Mouse (Mus musculus): ENCODE results near the gene Hsf2bp. TPM values are rescaled to one million over a fixed set of nuclear protein-coding genes. Genes with fewer than 3 reads are reported as not detected.

Gene Hsf2bp
- polyA plus RNA-seq (2014; fragmentation: Nextera tagmentation; extraction: Ambion mirVana): 0.32 and 0.59 TPM in 2 replicates

DNA sequence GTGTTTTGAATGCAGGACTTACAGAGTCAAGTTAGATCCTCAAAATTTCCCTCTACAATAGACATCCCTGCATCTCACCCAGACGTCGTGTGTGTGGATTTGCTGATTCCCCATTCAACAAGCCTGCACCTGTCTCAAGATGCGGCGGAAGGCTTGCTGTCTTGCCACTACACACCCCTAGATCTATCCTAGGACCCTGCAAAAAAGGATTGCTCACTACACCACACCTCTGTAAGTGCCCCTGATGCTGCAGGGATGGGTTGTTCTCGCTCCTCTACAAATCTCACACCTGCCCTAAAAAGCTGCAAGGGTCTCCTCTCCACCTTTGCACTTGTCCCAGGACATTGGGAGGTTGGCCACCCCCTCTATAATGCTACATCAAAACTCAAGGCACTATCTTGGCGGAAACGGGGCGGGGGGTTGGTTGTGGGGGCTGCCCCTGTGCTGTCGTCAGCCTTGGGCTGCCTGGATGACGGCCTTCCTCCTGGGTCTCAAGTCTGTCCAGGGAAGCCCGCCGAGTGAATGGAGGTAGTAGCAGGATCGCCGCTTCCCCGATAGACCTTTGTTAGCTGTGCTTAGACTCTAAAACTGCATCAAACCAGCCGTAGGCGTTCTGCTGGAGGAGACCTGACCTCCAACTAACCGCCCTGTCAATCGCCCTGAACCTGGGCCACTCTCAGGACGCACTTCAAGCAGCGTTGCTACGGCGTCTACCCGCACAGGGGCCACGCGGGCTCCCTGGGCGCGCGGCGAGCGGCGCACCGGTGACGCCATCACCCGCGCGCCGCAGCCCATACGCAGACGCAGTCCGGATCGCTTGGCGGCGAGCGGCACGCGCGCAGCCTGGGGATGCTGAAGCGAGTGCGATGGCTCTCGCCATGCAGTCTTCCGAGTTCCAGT, at the start of gene Hsf2bp, which contains the start of gene Rrp1b:
TSS of gene Hsf2bp (minus strand) at position 741 of the 900 bp plus-strand sequence.
TSS of gene Rrp1b (plus strand) at position 492 of the 900 bp plus-strand sequence.
- Histone ChIP-seq H3K9ac (replicated peaks; ENCODE audit: low read length) (peak within 1 kb of the TSS; percentile 89), H3K27ac (replicated peaks; ENCODE audit: low read depth, low read length) (peak within 1 kb of the TSS; percentile 79), H3K9me3 (replicated peaks; ENCODE audit: control insufficient read depth, low read length) (no peaks in the 10 kb centered on the region), H3K36me3 (replicated peaks; ENCODE audit: control insufficient read depth, insufficient read depth, low read depth, low read length) (no peaks in the 10 kb centered on the region), H3K4me3 (ENCODE audit: low read depth, low read length) (peak within 1 kb of the TSS; percentile 97), H3K27me3 (ENCODE audit: control insufficient read depth, insufficient read depth, low read length) (no peaks in the 10 kb centered on the region), H3K4me1 (ENCODE audit: control insufficient read depth, insufficient read depth, low read length) (no peaks in the 10 kb centered on the region), H3K4me2 (ENCODE audit: low read depth, low read length) (peak within 1 kb of the TSS; percentile 79)
- ATAC-seq (replicated peaks; ENCODE audit: insufficient number of reproducible peaks, low FRiP score, low TSS enrichment, low read depth) (peak; percentile 81), DNase-seq (ENCODE audit: low spot score) (peak; percentile 93)
- 5% methylated on average over 52 of the region's 52 CpGs for WGBS

DNA sequence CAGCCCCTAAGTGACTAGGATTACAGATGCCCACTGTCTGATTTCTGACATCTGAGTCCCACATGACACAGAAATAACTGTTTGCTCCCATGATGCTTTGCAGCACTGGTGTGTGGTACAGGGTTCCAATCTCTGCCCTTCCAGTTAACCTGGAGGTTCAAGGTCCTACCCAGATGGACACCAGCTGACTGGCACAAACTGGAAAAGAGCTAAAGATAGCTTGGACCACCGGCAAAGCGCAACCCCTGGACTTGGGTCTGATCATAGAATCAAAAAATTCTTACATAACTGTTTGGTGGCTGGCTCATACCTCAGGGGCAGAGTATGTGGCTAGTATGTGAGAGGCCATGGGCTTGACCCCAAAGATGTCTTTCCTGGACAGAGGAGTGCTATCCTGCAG, 47.2 kb upstream of the Hsf2bp start:
- H3K36me3 ChIP-seq (replicated peaks; ENCODE audit: control insufficient read depth, insufficient read depth, low read depth, low read length): no peaks in the 10 kb centered on the region
- no peak overlapping the region for H3K9ac ChIP-seq (replicated peaks; ENCODE audit: low read length)
- no peaks in the 10 kb centered on the region for H3K4me1 ChIP-seq (ENCODE audit: control insufficient read depth, insufficient read depth, low read length)
- H3K4me2 ChIP-seq (ENCODE audit: low read depth, low read length): no peak overlapping the region
- H3K9me3 ChIP-seq (replicated peaks; ENCODE audit: control insufficient read depth, low read length): no peaks in the 10 kb centered on the region
- WGBS: 90% methylated on average over 2 of the region's 2 CpGs
- no peak overlapping the region for H3K27ac ChIP-seq (replicated peaks; ENCODE audit: low read depth, low read length)
- no peak overlapping the region for H3K4me3 ChIP-seq (ENCODE audit: low read depth, low read length)
- no peaks in the 10 kb centered on the region for H3K27me3 ChIP-seq (ENCODE audit: control insufficient read depth, insufficient read depth, low read length)
- no peak for ATAC-seq (replicated peaks; ENCODE audit: insufficient number of reproducible peaks, low FRiP score, low TSS enrichment, low read depth)
- no peak for DNase-seq (ENCODE audit: low spot score)

DNA sequence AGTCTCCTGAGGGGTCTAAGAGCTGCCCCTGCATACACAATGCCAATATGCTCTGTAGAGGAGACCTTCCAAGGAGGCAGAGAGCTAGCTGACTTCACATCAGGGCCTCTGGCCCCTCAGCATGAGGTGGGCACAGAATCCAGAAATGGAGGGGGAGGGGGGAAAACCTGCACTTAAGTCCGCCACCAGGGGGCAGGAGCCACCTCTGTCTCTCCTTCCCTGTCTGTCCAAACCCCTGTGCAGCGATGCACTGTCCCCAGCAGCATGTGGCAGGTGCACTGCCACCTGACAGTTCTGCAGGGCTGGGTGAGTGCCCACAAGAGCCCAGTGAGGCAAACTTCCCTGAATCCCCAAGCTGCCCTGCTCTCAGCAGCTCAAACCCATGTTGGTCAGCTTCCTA, 39.0 kb upstream of the Hsf2bp start:
- ATAC-seq (replicated peaks; ENCODE audit: insufficient number of reproducible peaks, low FRiP score, low TSS enrichment, low read depth) (no peak), DNase-seq (ENCODE audit: low spot score) (peak; percentile 70)
- Histone ChIP-seq H3K4me2 (ENCODE audit: low read depth, low read length) (no peak overlapping the region), H3K9ac (replicated peaks; ENCODE audit: low read length) (no peak overlapping the region), H3K27ac (replicated peaks; ENCODE audit: low read depth, low read length) (no peak overlapping the region), H3K4me3 (ENCODE audit: low read depth, low read length) (no peak overlapping the region), H3K4me1 (ENCODE audit: control insufficient read depth, insufficient read depth, low read length) (no peaks in the 10 kb centered on the region), H3K36me3 (replicated peaks; ENCODE audit: control insufficient read depth, insufficient read depth, low read depth, low read length) (no peaks in the 10 kb centered on the region), H3K27me3 (ENCODE audit: control insufficient read depth, insufficient read depth, low read length) (no peaks in the 10 kb centered on the region), H3K9me3 (replicated peaks; ENCODE audit: control insufficient read depth, low read length) (no peaks in the 10 kb centered on the region)
- 0% methylated on average over 2 of the region's 2 CpGs for WGBS

DNA sequence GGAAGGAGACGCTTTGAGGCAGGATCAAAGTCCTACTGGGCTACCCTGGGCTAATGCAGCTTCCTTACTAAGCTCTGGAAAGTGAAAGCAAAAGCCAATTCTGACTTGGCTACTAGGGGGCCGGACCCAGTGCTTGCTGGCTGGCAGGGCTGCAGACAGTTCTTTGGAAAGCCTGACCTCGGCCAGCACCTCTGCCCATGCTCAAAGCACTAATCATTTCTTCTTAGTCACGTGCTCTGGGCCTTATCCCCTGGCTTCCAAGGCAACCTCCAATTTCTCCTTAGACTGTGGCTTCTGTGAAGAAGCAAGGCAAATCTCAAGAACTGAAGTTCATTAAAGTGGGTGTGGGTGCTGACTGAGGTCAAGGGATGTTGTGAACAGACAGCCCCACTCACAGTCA, 38.5 kb upstream of the Hsf2bp start:
- 58% methylated on average over 4 of the region's 4 CpGs for WGBS
- no peak overlapping the region for H3K9ac ChIP-seq (replicated peaks; ENCODE audit: low read length)
- no peak overlapping the region for H3K4me3 ChIP-seq (ENCODE audit: low read depth, low read length)
- H3K4me1 ChIP-seq (ENCODE audit: control insufficient read depth, insufficient read depth, low read length): no peaks in the 10 kb centered on the region
- no peak overlapping the region for H3K4me2 ChIP-seq (ENCODE audit: low read depth, low read length)
- no peaks in the 10 kb centered on the region for H3K27me3 ChIP-seq (ENCODE audit: control insufficient read depth, insufficient read depth, low read length)
- ATAC-seq (replicated peaks; ENCODE audit: insufficient number of reproducible peaks, low FRiP score, low TSS enrichment, low read depth) (no peak), DNase-seq (ENCODE audit: low spot score) (no peak)
- no peaks in the 10 kb centered on the region for H3K9me3 ChIP-seq (replicated peaks; ENCODE audit: control insufficient read depth, low read length)
- H3K27ac ChIP-seq (replicated peaks; ENCODE audit: low read depth, low read length): no peak overlapping the region
- H3K36me3 ChIP-seq (replicated peaks; ENCODE audit: control insufficient read depth, insufficient read depth, low read depth, low read length): no peaks in the 10 kb centered on the region

DNA sequence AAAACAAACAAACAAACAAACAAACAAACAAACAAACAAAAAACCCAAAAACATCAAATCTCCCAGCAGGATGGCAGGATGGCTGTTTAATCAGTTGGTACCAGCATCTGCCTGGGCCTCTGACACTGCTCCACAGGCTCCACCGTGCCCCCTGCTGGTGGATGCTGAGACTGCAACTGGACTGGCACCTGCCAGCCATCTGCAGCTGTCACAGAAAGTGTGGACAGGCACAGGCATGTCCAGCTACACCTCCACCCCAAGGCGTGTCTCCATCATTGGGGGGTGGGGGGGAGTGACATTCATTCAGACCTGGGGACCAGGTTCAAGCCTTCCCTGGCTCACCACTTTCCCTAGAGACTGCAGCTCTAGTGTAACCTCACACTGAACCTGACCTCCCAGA, 37.2 kb upstream of the Hsf2bp start:
- no peaks in the 10 kb centered on the region for H3K4me1 ChIP-seq (ENCODE audit: control insufficient read depth, insufficient read depth, low read length)
- H3K9ac ChIP-seq (replicated peaks; ENCODE audit: low read length): no peak overlapping the region
- H3K4me3 ChIP-seq (ENCODE audit: low read depth, low read length): no peak overlapping the region
- WGBS: 9% methylated on average over 2 of the region's 2 CpGs
- H3K4me2 ChIP-seq (ENCODE audit: low read depth, low read length): no peak overlapping the region
- no peak for ATAC-seq (replicated peaks; ENCODE audit: insufficient number of reproducible peaks, low FRiP score, low TSS enrichment, low read depth)
- no peaks in the 10 kb centered on the region for H3K9me3 ChIP-seq (replicated peaks; ENCODE audit: control insufficient read depth, low read length)
- peak; percentile 81 for DNase-seq (ENCODE audit: low spot score)
- H3K36me3 ChIP-seq (replicated peaks; ENCODE audit: control insufficient read depth, insufficient read depth, low read depth, low read length): no peaks in the 10 kb centered on the region
- H3K27ac ChIP-seq (replicated peaks; ENCODE audit: low read depth, low read length): no peak overlapping the region
- no peaks in the 10 kb centered on the region for H3K27me3 ChIP-seq (ENCODE audit: control insufficient read depth, insufficient read depth, low read length)

DNA sequence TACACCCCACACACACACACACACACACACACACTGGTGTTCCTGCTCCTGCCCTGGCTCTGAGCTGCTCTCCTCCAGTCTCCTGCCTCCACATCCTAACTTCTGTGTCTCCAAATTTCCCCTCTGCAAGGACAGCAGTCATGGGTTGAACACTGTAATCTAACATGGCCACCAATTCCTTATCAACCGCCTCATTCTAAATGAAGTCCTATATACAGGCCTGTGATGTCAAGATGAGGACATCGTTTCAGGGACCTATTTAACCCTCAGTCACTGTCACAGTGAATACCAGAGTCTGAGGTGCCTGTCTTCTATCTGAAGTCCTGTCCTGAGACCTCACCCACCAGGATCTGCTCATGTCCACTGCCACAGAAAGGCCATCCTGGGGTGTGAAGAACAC, 32.7 kb upstream of the Hsf2bp start:
- no peaks in the 10 kb centered on the region for H3K9me3 ChIP-seq (replicated peaks; ENCODE audit: control insufficient read depth, low read length)
- ATAC-seq (replicated peaks; ENCODE audit: insufficient number of reproducible peaks, low FRiP score, low TSS enrichment, low read depth) (no peak), DNase-seq (ENCODE audit: low spot score) (no peak)
- H3K27ac ChIP-seq (replicated peaks; ENCODE audit: low read depth, low read length): no peak overlapping the region
- 85% methylated on average over 2 of the region's 2 CpGs for WGBS
- H3K9ac ChIP-seq (replicated peaks; ENCODE audit: low read length): no peak overlapping the region
- H3K4me1 ChIP-seq (ENCODE audit: control insufficient read depth, insufficient read depth, low read length): no peaks in the 10 kb centered on the region
- no peak overlapping the region for H3K4me2 ChIP-seq (ENCODE audit: low read depth, low read length)
- H3K4me3 ChIP-seq (ENCODE audit: low read depth, low read length): no peak overlapping the region
- no peaks in the 10 kb centered on the region for H3K36me3 ChIP-seq (replicated peaks; ENCODE audit: control insufficient read depth, insufficient read depth, low read depth, low read length)
- H3K27me3 ChIP-seq (ENCODE audit: control insufficient read depth, insufficient read depth, low read length): no peaks in the 10 kb centered on the region

DNA sequence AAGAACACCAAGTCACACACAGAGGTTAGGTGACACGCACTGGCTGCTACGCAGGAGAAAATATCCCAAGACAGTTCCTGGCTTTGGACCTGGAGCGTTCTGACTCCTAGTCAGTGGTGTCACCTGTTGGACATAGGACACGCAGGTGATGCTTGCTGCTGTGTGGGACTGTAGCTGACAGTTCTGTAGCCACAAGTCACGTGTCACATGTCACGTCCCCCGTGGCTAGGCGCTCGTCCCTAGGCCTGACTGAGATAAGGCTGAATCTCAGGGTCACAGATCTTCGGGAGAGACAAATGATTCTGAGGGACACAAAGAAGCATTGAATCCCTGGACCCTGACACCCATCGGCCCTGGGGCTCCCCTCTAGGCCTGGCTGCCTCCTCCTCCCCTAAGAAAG, 32.2 kb upstream of the Hsf2bp start:
- DNase-seq (ENCODE audit: low spot score) (no peak), ATAC-seq (replicated peaks; ENCODE audit: insufficient number of reproducible peaks, low FRiP score, low TSS enrichment, low read depth) (no peak)
- 88% methylated on average over 11 of the region's 11 CpGs for WGBS
- no peak overlapping the region for H3K27ac ChIP-seq (replicated peaks; ENCODE audit: low read depth, low read length)
- H3K4me1 ChIP-seq (ENCODE audit: control insufficient read depth, insufficient read depth, low read length): no peaks in the 10 kb centered on the region
- H3K9me3 ChIP-seq (replicated peaks; ENCODE audit: control insufficient read depth, low read length): no peaks in the 10 kb centered on the region
- H3K4me2 ChIP-seq (ENCODE audit: low read depth, low read length): no peak overlapping the region
- H3K36me3 ChIP-seq (replicated peaks; ENCODE audit: control insufficient read depth, insufficient read depth, low read depth, low read length): no peaks in the 10 kb centered on the region
- no peak overlapping the region for H3K9ac ChIP-seq (replicated peaks; ENCODE audit: low read length)
- no peaks in the 10 kb centered on the region for H3K27me3 ChIP-seq (ENCODE audit: control insufficient read depth, insufficient read depth, low read length)
- no peak overlapping the region for H3K4me3 ChIP-seq (ENCODE audit: low read depth, low read length)

DNA sequence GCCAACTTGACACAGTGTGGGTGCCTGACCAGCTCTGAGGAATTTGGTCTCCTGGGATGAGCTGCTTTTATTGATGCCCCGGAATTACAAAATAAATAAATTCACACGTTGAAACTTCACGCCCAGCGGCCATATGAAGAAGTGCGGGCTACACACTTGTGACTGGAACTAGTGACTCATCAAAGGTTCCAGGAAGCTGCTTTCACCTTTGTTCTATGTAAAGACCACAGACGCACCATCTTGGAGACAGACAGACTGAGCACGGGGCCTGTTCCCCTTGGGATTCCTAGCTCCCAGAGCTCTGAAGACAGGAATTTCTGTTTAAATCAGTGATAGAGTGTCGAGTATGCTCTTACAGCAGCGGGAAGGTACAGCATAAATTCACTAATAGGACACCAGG, 31.4 kb upstream of the Hsf2bp start:
- Histone ChIP-seq H3K36me3 (replicated peaks; ENCODE audit: control insufficient read depth, insufficient read depth, low read depth, low read length) (no peaks in the 10 kb centered on the region), H3K9ac (replicated peaks; ENCODE audit: low read length) (no peak overlapping the region), H3K27me3 (ENCODE audit: control insufficient read depth, insufficient read depth, low read length) (no peaks in the 10 kb centered on the region), H3K4me3 (ENCODE audit: low read depth, low read length) (no peak overlapping the region), H3K4me2 (ENCODE audit: low read depth, low read length) (no peak overlapping the region), H3K4me1 (ENCODE audit: control insufficient read depth, insufficient read depth, low read length) (no peaks in the 10 kb centered on the region), H3K9me3 (replicated peaks; ENCODE audit: control insufficient read depth, low read length) (no peaks in the 10 kb centered on the region), H3K27ac (replicated peaks; ENCODE audit: low read depth, low read length) (no peak overlapping the region)
- DNase-seq (ENCODE audit: low spot score) (no peak), ATAC-seq (replicated peaks; ENCODE audit: insufficient number of reproducible peaks, low FRiP score, low TSS enrichment, low read depth) (no peak)
- WGBS: 77% methylated on average over 9 of the region's 9 CpGs

Data from embryonic facial prominence, embryonic 11.5 days (tissue).